Mouse (Mus musculus) embryonic fibroblast, embryonic 13.5 days (primary cell): ENCODE measurements around the gene Tpm3. TPM values are rescaled to one million over a fixed set of nuclear protein-coding genes. Genes with fewer than 3 reads are reported as not detected.

Experiments
- H3K27ac ChIP-seq: 2 replicates; pipeline ENCODE4 v1.5.1; 2012; ENCODE audit warnings: low read length, control low read depth, inconsistent platforms; ENCODE audit not compliant: insufficient read depth
- H3K4me1 ChIP-seq: 2 replicates; pipeline ENCODE4 v1.6.1; 2011; ENCODE audit warnings: low read length; ENCODE audit not compliant: control insufficient read depth, insufficient read depth
- H3K4me3 ChIP-seq: 2 replicates; pipeline ENCODE4 v1.5.1; 2011; ENCODE audit warnings: mild to moderate bottlenecking, control low read depth, low read length; ENCODE audit not compliant: insufficient read depth
- CTCF ChIP-seq: IDR thresholded peaks from 2 replicates; pipeline ENCODE4 v1.5.1; 2011; ENCODE audit warnings: mild to moderate bottlenecking, control low read depth, low read length, moderate library complexity, borderline replicate concordance; ENCODE audit not compliant: insufficient read depth
- POLR2A ChIP-seq: IDR thresholded peaks from 2 replicates; pipeline ENCODE4 v1.6.1; 2011; ENCODE audit warnings: low read depth, mild to moderate bottlenecking, control low read depth, low read length, moderate library complexity
- polyA plus RNA-seq: library from polyadenylated mRNA; stranded (reverse); fragments of >200 nt; gene quantifications from 2 replicates; pipeline ENCODE4 v1.2.4, GENCODE M21; 2011; ENCODE audit warnings: low read depth; ENCODE audit not compliant: missing spikeins, insufficient read length

Gene Tpm3
- polyA plus RNA-seq, 1 experiment, result 498 TPM

DNA sequence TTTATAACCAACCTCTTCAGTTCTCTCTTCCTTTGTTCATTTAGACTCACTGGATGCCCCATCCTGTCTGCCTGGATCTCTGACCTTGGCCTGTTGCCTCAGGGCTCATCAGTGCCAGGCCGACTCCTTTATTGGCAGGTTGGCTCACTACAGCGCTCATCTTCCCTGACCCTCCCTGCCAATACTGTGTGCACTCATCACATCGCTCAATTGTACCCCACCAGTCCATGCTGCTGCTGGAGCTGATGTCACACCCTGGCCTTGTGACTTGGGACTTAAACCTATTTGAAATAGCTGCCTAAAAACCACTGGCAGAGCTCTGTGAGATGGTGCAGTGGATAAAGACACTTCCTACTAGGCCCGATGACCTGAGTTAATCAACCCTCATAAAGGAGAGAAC is 4.6 kb upstream of the Tpm3 start:
- Histone ChIP-seq H3K27ac (no peak overlapping the region), H3K4me3 (no peak overlapping the region), H3K4me1 (no peaks in the 10 kb centered on the region)
- TF ChIP-seq POLR2A (no peak), CTCF (no peak)

DNA sequence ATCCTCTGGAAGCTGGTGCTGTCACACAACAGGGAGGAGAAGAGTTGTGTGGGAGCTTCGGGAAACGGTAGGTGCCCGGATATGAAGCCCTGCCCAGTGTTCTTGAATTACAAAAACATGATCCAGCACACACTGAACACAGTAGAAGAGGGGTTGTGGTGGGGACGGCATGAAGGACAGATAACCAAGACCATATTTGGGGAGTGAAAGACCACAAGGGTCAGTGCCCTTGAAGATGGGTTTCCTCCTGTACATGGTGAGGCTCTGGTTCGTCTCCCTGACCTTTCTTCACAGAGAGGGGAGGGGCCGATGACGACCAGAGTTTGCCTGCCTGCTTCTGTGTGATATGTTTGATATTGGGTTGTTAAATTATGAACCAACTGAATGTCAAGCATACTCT is 2.8 kb upstream of the Tpm3 start:
- TF ChIP-seq CTCF, result no peak
- TF ChIP-seq POLR2A, result no peak
- Histone ChIP-seq H3K4me3 (no peak overlapping the region), H3K27ac (no peak overlapping the region), H3K4me1 (no peaks in the 10 kb centered on the region)

DNA sequence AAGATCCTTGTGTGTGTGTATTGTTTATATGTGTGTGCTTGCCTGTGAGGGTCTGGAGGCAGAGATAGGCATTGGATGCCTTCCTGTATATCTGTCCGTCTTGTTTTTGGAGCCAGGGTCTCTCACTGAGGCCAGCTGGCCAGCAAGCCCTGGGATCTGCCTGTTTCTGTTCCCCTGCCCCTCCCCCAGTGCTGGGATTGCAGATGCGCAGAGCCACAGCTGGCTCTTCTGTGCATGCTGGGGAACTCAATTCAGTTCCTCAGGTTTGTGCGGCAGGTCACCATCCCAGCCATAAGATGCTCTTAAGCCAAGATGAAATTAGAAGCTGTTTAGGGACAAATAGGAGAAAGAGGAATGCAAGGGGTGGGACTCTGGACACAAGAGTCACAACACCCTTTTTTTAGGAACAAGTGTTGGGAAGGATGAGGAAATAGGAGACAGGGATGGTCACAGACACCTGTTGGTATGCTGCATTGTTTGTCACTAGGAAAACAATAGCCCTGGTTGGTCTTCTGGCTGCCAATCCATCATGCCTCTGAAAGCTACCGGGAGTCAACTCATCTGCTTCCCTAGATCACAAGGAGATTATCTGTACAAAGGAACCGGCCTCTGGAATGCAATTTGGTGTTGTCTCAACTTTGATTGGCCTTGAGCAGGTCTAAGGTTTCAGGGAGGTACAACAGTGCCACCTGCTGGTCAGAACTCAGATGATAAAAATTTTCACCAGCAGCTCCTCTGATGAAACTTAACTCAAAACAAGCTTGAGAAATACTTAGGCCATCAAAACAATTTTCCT is 4.7 kb downstream of the Tpm3 start:
- 0 out of 2 replicates have a peak, but pooled peaks cover 7% of the 10 kb centered on the region for H3K4me1 ChIP-seq
- H3K4me3 ChIP-seq, result no peak overlapping the region
- TF ChIP-seq POLR2A (no peak), CTCF (no peak)
- no peak overlapping the region for H3K27ac ChIP-seq

DNA sequence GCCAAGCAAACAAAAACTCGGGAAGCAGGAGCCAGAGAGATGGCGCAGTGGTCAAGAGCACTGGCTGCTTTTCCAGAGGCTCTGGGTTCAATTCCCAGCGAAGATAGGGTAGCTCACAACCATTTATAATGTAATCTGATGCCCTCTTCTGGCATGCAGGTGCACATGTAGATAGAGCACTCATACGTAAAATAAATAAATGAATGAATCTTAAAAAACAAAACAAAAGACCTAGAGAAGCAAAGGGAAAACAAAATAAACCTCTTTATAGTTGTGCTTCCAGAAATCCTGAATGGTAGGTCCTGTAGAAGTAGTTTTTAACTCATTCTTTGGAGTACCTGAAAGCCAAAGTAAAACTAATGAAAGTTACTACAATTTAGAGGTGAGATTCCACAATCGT is 5.8 kb downstream of the Tpm3 start:
- H3K4me3 ChIP-seq, result no peak overlapping the region
- TF ChIP-seq POLR2A (no peak), CTCF (no peak)
- H3K4me1 ChIP-seq, result peaks cover 13% of the 10 kb centered on the region
- H3K27ac ChIP-seq, result no peak overlapping the region

DNA sequence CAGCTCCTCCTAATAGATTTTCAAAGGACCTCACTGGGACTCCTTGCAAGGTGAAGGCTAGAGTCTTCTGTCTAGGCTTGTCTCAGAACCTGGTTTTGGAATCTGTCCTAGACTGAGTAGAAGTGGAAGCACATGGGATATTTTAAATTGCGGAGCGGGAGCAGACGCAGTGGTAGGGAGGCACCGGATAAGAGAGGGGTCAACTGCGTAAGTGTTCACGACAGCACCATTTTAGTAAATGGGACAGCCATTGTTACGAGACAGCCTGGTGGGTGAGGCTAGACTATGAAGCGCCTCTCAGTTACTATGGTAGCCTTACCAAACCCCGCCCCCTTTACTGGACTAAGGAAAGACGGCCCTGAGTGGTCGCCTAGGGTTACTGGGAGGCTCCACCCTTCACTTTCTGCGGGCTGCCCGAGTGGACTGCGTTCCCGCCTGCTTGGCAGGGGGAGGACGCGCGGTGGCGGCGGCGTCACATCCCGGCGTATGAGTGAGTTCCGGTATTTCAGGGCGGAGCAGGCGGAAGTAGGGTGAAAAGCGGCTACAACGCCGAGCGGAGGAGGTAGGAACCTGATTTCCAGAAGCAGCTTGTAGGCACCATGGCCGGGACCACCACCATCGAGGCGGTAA is 6.8 kb downstream of the Tpm3 start:
- peak overlapping the region; percentile 97 for H3K27ac ChIP-seq
- peak overlapping the region; percentile 95 for H3K4me3 ChIP-seq
- no peak for TF ChIP-seq CTCF
- TF ChIP-seq POLR2A, result no peak; the same call in none of the 2 replicates
- peaks cover 19% of the 10 kb centered on the region for H3K4me1 ChIP-seq

DNA sequence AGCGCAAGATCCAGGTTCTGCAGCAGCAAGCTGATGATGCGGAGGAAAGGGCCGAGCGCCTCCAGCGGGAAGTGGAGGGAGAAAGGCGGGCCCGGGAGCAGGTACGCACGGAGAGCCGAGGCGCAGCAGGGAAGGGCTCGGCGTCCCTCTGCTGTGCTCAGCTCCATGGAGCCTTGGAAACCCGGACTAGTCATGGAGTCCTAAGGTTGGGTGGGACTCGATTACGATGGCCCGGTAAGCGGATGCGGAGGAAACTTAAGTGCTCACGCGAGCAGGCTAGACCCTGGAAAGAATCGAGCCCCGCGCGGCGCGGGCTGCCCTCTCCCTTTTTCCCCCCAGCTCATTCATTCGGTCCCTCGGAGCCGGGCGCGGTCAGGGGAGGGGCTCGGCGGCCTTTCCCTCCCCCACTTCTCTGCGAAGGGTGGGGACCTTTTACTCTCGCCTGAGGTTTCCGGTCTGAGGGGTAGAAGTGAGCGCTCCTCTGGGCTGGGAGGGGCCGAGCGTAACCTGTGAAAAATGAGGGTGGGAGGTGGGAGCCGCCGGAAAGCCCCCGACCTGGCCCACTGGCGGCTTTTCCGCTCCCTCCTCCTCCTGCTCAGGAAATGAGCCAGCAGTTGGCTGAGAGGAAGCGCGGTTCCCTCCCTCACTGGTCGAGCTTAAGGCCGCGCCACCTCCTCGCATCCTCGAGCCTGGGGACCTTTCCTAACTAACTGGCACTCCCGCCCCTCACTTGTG is 7.5 kb downstream of the Tpm3 start:
- Histone ChIP-seq H3K4me3 (peak overlapping the region; percentile 95), H3K4me1 (peaks cover 20% of the 10 kb centered on the region), H3K27ac (peak overlapping the region; percentile 97)
- TF ChIP-seq CTCF (no peak), POLR2A (peak; percentile 84)

DNA sequence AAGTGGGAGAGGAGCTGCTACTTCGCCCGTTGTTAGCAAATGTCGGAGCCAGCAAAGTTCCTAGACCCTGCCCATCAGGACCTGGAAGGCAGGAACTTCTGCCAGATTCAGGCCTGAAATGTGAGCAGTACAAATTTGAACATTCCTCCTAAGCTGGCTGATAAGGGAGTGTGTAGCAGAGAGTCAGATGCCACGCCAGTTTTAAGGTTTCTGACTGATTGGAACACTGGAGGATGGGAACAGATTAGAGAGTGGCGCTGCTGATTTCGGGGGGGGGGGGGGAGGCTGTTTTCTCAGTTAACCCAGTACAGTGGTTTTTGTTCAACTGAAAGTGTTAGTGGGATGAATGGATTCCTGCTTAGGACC is 8.0 kb downstream of the Tpm3 start:
- Histone ChIP-seq H3K4me3 (peak overlapping the region; percentile 95), H3K27ac (peak overlapping the region; percentile 97), H3K4me1 (peaks cover 23% of the 10 kb centered on the region)
- no peak for TF ChIP-seq CTCF

DNA sequence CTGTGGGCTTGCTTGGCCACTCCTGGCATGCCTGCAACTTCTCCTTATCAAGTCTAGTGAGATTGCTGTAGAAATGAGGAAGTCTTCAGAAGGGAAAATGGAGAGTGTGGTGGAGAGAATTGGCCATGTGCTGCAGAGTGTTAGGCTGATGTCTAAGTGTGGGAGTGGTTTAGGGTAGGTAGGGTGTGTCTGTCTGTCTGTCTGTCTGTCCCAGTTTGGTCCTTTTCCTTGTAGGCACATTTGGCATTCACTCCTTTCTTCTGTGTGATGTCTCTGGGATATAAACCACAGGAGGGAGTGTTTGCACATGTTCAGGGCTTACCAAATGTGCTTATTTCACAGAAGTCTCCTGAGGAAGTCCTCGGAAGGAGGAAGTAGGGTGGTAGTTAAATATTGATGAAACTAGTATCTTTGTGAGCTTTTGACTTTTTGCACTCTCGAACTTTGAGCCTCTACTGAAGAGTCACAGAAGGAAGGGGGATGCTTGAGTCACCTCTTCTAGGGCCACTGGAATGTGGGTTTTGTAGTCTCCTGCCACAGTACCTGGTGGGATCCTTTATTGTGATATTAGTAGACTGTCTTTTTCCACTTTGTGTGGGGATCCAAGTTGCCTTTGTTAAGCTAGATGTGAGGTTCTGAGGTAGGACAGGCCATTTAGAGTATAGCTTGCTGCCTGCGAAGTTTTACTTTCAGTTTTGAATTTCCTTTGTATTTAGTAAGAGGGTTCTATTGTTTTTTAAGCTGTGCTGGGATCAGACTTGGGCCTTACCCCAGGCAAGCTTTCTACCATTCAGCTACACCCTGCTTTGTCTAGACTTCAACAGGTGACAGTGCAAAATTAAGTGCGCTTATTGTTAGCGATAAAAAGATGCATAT is 9.2 kb downstream of the Tpm3 start:
- H3K27ac ChIP-seq, result 0 out of 2 replicates have a peak overlapping the region, but pooled peaks have one; percentile 8
- H3K4me3 ChIP-seq, result peak overlapping the region; percentile 75
- peaks cover 23% of the 10 kb centered on the region for H3K4me1 ChIP-seq
- TF ChIP-seq POLR2A (no peak), CTCF (no peak)

DNA sequence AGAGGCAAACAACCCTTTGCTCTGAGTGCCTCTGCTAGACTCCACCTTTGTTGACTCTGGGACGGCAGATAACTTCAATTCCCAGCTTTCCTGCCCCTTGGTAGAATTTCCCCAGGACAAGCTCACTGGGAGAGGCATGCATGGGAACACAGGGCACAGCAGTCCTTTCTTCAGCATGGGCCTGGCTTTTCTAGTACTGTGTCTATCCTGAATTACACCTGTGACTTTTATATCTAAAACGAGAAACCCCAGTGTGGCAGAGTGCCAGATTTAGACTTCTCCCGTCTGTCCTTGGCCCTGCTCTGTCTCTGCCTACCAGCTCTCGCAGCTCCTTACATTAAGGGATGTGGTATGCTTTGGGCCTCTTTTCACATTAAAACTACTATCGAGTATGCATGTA is 10.6 kb downstream of the Tpm3 start:
- no peak overlapping the region for H3K27ac ChIP-seq
- TF ChIP-seq CTCF (no peak), POLR2A (no peak)
- H3K4me3 ChIP-seq, result 0 out of 2 replicates have a peak overlapping the region, but pooled peaks have one; percentile 0
- H3K4me1 ChIP-seq, result peaks cover 23% of the 10 kb centered on the region
